Mouse (Mus musculus) testis, postnatal 14 days (tissue): ENCODE measurements around the gene Lactb.
"Not testable (repeated sequence)": the region's sequence is repeated elsewhere in the genome, so short reads cannot be mapped to it uniquely, and the experiment has no call there.

Experiments
- DNase-seq: peaks from one replicate; pipeline ENCODE4 v3.0.0; 2021; ENCODE audit warnings: low spot score

The Lactb gene

GRCm38 (mm10) chr9:66919981-66920380 lies 55.3 kb downstream of the Lactb start:
- peak; percentile 14 for DNase-seq

- peak; percentile 98 for DNase-seq
These were observed 55.8 kb downstream of the Lactb start, which contains the start of gene Rab8b for GRCm38 (mm10) chr9:66919382-66919971. Gene Rab8b, minus strand, starts transcription at chr9:66919687.

- no peak for DNase-seq
These were observed 56.5 kb downstream of the Lactb start for GRCm38 (mm10) chr9:66918672-66919330.

GRCm38 (mm10) chr9:66917892-66918255 lies 57.4 kb downstream of the Lactb start:
- no peak for DNase-seq

- no peak for DNase-seq
These were observed 57.9 kb downstream of the Lactb start for GRCm38 (mm10) chr9:66917216-66917891.

GRCm38 (mm10) chr9:66915869-66916785 lies 59.2 kb downstream of the Lactb start:
- no peak for DNase-seq

- no peak for DNase-seq
These were observed 59.9 kb downstream of the Lactb start for GRCm38 (mm10) chr9:66915401-66915800.

- DNase-seq = no peak
These were observed 60.7 kb downstream of the Lactb start for GRCm38 (mm10) chr9:66914540-66914939.

- not testable (repeated sequence) for DNase-seq
These were observed 61.9 kb downstream of the Lactb start for GRCm38 (mm10) chr9:66913254-66913934.

- no peak for DNase-seq
These were observed 63.0 kb downstream of the Lactb start for GRCm38 (mm10) chr9:66912304-66912703.

GRCm38 (mm10) chr9:66910677-66911076 lies 64.6 kb downstream of the Lactb start:
- no peak for DNase-seq

GRCm38 (mm10) chr9:66909922-66910321 lies 65.4 kb downstream of the Lactb start:
- DNase-seq = no peak

GRCm38 (mm10) chr9:66907746-66908397 lies 67.4 kb downstream of the Lactb start:
- DNase-seq = no peak

- no peak for DNase-seq
These were observed 68.2 kb downstream of the Lactb start for GRCm38 (mm10) chr9:66907126-66907525.

GRCm38 (mm10) chr9:66905990-66906389 lies 69.3 kb downstream of the Lactb start:
- no peak for DNase-seq
